Mouse (Mus musculus) ES-E14 (cell line): ENCODE results near the gene Abtb1.

ENCODE experiments used
- CHD2 ChIP-seq: IDR thresholded peaks from 2 replicates; pipeline ENCODE4 v1.6.1; 2014; ENCODE audit warnings: mild to moderate bottlenecking, low read depth, low read length, inconsistent platforms
- HCFC1 ChIP-seq: IDR thresholded peaks from 2 replicates; pipeline ENCODE4 v1.6.1; 2012; ENCODE audit warnings: low read length, inconsistent platforms, borderline replicate concordance; ENCODE audit not compliant: insufficient read depth
- MAFK ChIP-seq: IDR thresholded peaks from 2 replicates; pipeline ENCODE4 v1.6.1; 2014; ENCODE audit warnings: mild to moderate bottlenecking, low read depth, low read length, inconsistent platforms; ENCODE audit not compliant: insufficient read depth
- ZC3H11A ChIP-seq: IDR thresholded peaks from 2 replicates; pipeline ENCODE4 v1.6.1; 2012; ENCODE audit warnings: low read depth, mild to moderate bottlenecking, inconsistent platforms, low read length, borderline replicate concordance
- ZNF384 ChIP-seq: IDR thresholded peaks from 2 replicates; pipeline ENCODE4 v1.6.1; 2012; ENCODE audit warnings: low read depth, low read length, inconsistent platforms

DNA sequence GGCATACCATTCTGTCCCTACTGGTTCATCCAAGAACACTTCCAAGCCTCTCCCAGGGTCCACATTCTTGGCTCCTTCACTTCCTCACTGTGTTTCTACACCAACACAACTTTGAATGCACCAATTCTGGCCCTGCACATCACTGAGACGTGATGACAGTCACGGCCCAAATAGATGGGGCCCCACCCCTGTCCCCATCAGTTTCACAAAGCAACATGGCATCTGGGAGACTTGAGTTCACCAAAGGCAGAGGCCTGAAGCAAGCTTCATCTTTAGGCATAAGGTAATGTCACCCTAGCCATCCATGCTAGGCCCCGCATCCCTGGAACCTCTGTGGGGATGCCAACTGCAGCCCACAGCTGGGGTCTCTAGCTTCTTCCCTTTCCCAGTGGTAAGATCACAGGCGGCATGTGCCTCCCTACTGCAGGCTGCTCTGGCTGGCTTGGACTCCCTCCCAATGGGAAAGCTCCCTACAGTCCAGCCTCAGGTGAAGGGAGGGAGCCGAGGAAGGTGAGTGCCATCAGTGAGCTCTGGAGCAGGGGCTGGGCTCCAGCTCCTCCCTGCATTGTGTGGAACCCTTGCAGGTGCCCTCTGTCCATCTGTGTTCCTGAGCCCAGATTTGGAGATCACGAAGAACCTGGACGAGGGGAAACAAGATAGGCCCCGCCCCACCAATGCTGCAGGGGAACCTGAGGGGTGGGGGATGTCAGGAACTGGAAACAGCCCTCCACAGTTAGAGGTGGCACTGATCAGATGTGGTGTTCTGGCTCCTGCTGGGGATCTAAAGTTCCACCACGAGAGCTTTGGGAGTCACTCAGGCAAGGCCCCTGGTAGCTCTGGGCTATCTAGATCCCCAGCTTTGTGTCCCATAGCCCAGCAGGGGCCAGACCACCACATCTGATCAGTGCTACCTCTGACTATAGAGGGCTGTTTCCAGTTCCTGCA is 2.3 kb upstream of the Abtb1 start:
- TF ChIP-seq ZC3H11A (no peak), CHD2 (no peak), MAFK (no peak), ZNF384 (no peak), HCFC1 (no peak)
